Mouse (Mus musculus) adrenal gland, postnatal 14 days (tissue): ENCODE measurements around the gene Rgs3. TPM values are rescaled to one million over a fixed set of nuclear protein-coding genes. Genes with fewer than 3 reads are reported as not detected.

ENCODE experiments used
- DNase-seq: peaks from one replicate; pipeline ENCODE4 v3.0.0; 2021; ENCODE audit warnings: mixed read lengths
- total RNA-seq: library from RNA; stranded (reverse); gene quantifications from 2 replicates; pipeline ENCODE4 v1.2.3, GENCODE M21; 2021

Gene Rgs3
- total RNA-seq, 1 experiment from 2014 or later: 46.7 TPM

GRCm38 (mm10) chr4:62726282-62726937, 166.8 kb downstream of the Rgs3 start:
- DNase-seq: no peak

DNA sequence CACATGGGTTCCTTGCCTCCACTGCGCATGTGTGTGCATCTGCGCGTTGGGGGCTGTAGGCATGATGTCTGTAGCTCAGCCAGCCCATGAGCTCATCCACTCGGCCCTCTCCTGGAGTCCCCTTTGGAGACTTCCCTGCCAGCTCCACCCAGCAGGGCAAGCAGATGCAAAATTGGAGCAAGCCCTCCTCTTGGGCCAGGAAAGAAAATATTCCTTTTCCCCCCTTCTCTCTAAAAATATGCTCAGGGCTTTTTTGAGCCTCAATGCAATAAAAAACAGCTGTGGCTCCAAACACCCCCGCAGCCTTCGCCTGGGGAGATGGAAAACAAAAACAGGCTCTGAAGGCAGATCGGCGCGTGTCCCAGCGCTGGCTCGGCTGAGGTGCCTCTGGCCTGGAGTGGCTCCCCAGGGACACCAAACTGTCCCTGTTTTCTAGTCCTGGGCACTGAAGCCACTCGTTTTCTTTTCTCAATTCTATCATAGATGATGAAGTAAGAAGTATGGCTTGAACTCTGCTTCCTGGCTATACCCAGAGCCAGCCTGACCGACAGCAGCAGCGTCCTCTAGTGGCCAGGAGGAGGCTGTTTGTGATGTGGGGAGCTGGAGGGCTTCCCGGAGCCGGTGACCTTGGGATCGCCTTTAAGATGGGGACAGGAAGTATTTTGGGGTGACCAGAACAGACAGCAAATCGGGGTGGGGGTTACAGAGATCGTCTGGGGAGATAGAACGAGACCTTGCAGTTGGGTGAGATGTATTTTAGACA, 168.1 kb downstream of the Rgs3 start:
- DNase-seq: peak; percentile 71

GRCm38 (mm10) chr4:62728471-62728870, 168.8 kb downstream of the Rgs3 start:
- no peak for DNase-seq

DNA sequence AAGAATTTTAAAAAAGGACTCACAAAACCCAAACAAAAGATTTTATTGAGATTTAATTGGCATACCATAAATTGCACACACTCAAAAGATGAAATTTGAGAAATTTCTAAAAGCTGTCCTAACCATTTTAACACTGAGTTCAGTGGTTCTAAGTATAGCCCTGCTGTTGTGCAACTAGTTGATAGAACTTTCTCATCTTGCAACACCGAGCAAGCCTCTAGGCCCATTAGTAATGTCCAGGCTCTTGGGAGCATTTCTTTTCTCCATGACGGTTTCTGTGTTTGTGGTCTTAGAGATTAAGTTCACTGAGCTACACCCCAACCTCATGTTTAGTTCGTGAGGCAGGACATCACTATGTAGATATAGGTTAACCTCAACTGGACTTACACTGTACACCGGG, 169.5 kb downstream of the Rgs3 start:
- no peak for DNase-seq

DNA sequence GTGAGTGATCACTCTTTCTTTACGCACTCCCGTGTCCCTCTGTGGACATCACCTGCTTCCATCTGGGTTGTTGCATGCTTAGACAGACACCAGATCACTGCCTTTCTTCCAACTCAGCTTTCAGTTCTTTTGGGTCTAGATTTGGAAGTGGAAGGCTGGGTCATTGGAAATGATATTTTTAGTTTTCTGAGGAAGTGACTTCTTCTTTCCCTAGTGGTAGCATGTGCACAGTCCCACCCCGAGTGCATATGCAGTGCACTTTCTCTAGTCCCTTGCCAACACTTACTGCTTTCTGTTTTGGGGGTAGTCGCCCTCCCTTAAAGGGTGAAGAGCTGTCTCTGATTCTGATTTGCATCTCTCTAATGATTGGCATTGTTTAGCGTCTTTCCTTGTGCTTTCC, 170.3 kb downstream of the Rgs3 start:
- DNase-seq: no peak

DNA sequence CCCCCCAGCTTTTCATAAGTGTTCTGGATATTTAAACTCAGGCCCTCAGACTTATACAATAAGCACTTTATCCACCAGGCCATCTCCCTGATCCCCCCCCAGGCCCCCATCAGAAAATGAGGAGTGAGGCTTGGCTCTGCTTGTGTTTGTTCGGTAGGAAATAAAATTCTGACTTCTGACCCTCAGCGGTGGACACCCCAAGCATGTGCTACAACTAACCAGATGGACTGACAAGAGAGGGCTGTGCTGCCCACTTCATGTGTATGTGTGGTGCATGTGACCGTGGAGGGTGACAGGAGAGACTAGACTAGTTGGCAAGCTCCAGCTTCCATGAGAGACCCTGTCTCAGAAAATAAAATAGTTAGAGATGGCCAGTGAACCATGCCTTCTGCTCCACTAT, 171.2 kb downstream of the Rgs3 start:
- DNase-seq: no peak

DNA sequence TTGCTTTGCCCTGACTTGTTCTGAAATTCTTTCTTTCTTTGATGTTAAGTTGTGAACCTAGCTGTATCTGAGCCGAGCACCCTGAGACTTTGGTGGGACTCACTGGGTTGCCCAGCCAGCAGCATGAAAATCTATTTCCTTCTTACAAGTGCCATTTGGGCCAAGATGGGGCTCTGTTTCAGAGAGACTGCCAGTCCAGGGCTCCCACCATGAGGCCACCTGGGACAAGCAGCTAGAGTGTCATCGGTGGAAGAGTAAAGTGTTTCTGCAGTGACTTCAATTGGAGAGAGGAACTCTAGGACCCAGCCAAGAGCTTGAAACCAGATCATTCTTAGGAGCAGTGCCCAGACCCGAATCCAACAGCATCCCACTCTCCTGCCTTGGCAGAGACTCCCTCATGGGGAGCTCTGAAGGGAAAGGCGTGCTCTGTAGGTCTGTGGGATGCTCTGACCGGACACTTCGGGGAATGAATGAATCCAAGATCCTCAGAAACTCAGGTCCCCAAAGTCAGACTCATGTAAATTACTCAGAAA, 171.9 kb downstream of the Rgs3 start:
- DNase-seq: no peak

- DNase-seq: peak; percentile 38
Measured at GRCm38 (mm10) chr4:62732096-62732495, 172.4 kb downstream of the Rgs3 start.

GRCm38 (mm10) chr4:62732840-62733239, 173.2 kb downstream of the Rgs3 start:
- peak; percentile 31 for DNase-seq

DNA sequence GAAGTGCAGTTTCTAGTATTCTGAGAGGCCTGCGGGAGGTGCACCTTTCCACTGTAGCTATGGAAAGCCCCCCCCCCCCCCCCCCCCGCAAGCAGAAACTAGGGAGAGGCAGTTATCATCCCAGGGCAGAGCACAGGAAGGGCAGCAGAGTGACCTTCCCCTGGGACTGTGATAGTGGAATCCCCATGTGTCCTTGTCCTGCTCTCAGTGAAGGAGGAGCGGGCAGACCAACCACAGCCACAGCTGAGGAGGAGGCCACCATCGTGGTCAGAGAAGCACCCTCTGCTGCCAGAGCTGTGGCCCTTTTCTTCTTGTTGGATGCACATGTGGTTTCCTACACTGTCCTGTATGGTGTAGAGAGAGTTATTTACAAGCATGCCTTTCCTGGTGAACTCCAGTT, 174.3 kb downstream of the Rgs3 start:
- peak; percentile 42 for DNase-seq

GRCm38 (mm10) chr4:62735291-62735690, 175.6 kb downstream of the Rgs3 start:
- no peak for DNase-seq

- DNase-seq: peak; percentile 22
Measured at GRCm38 (mm10) chr4:62735878-62736277, 176.2 kb downstream of the Rgs3 start.

DNA sequence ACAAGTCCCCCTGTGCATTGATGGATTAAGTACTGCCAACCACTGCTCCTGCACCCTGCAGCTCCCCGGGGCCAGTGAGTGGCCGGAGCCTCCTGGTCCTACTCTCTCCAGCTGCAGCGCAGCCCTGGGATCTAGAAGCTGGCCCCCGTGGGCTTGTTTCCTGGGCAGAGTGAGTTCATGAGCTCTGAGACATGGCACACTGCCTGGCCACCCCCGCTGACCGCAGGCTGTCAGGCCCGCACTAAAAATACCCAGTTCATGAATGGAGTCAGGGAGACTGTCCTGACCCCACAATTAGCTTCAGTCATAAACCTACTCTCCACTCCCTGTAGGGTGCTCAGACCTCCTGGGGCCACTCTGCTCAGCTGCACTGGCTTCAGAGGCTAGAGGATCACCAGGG, 176.8 kb downstream of the Rgs3 start:
- peak; percentile 52 for DNase-seq

- no peak for DNase-seq
Measured at GRCm38 (mm10) chr4:62736904-62737303, 177.3 kb downstream of the Rgs3 start.

- DNase-seq: peak; percentile 79
Measured at GRCm38 (mm10) chr4:62737983-62738695, 178.5 kb downstream of the Rgs3 start.

- no peak for DNase-seq
Measured at GRCm38 (mm10) chr4:62738996-62739395, 179.3 kb downstream of the Rgs3 start.

DNA sequence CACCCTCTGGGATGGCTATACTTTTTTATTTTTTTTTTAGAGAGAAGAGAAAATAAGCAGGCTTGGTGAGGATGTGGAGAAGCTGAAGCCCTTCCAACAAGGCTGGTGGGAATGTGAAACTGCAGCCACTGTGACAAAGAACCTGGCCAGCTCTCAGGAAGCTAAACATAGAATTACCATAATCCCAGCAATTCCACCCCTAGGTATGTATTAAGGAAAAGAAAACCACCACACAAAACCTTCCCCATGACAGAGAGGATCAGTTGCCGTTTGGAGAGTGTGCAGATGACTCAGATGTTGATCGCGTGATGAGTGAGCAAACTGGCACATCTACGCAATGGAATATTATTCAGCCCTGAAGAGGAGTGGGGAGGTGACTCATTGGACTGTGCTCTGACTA, 179.9 kb downstream of the Rgs3 start:
- no peak for DNase-seq

DNA sequence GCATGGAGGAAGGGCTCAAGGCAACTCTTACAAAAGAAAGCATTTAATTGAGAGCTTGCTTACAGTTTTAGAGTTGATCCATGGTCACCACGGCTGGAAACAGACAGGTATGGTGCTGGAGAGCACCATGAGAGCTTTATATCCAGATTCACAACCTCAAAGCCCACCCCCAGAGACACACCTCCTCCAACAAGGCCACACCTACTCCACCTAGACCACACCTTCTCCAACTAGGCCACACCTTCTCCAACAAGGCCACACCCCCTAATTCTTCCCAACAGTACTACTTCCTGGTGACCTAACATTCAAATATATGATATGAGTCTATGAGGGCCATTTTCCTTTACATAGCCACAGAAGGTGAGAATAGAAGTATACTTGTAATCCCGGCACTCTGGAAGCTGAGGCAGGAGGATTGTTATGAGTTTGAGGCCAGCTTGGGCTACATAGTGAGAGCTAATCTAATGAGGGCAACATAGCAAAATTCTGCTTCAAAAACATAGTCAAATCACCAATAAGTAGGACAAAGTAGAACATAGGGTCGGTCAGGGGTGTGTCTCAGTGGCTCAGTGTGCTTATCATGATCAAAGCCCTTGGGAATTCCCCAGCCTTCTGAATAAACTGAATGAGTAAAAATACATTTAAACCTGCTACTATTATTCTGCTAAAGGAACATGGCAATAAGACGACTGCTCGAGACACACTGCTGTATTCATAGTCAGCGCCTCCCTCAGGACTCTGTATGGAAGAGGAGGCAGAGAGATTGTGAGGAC, 180.8 kb downstream of the Rgs3 start:
- DNase-seq: no peak

GRCm38 (mm10) chr4:62741055-62741453, 181.4 kb downstream of the Rgs3 start:
- DNase-seq: peak; percentile 52

DNA sequence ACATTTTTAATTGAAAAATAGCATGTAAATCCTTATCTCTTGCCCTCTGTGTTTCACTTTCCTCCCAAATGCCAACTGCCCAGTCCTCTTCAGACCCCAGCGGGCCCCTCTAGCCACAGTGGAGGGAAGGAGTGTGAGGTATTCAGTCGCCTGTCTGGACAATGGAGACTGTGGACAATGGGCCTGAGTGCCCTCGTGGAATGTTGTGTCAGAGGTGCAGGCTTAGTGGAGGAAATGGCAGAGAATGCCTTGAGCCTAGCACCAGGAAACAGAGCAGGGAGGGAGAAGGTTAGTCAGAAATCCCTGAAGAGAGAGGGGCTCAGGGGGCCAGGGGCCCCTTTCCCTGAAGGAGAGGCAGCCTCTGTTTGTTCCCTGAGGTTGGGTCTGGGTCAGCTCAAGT, 182.0 kb downstream of the Rgs3 start:
- DNase-seq: no peak

DNA sequence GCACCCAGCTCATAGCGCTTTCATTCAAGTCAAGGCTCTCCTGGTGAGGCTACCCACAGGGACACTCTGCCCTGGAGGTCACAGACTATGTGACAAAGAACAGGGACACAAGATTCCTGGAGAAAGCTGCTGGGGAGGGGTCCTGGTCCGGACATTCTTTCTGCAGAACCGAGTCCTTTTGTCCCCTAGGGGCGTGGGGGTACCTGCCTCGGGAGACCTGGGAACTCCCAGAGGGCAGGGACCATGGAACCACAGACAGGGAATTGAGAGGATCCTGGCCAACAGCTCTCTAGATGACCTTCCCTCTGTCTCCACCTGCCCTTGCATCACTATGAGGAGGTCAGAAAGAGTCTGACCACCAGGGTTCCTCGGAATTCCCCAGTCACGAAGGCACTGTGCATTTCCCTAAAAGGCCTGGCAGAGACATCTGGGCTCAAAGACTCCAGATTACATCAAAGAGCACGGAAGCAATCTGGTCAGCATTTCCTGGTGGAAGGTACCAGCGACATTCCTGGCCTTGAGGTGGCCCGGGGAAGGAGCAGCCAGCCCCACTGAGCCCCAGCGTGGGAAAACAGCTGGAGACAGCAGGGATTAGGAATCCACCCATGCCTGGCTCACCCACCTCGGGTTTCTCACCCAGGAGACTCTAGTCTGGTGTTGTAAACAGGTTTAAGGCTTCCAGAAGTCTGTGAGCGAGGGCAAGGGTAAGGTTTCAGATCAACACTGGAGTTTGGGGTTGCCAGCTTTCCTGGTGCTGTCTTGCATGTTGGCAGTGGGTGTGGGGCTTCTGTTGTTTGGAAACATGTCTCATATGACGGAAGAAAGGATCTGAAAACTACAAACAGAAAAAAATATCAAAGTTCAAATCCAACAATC, 183.5 kb downstream of the Rgs3 start:
- peak; percentile 53 for DNase-seq
